Mouse (Mus musculus): ENCODE data around the gene Kctd2. TPM values are rescaled to one million over a fixed set of nuclear protein-coding genes. Genes with fewer than 3 reads are reported as not detected.

Gene Kctd2
- polyA plus RNA-seq, 1 experiment from 2014 or later: 28.8 TPM

Small RNA genes within 50 kb of the gene (microRNA-seq; reads per million reads assigned to microRNA genes)
- gene Mir3968: not detected

Other genes with a start within 250 kb of the Kctd2 start
- gene Tmem104, start 232.6 kb upstream of the Kctd2 start, polyA plus RNA-seq (2014; fragmentation: Nextera tagmentation; extraction: Ambion mirVana): 8.9 and 10.8 TPM in 2 replicates
- 19.1 and 19.9 TPM in 2 replicates for gene Nat9, start 232.3 kb upstream of the Kctd2 start, polyA plus RNA-seq (2014; fragmentation: Nextera tagmentation; extraction: Ambion mirVana)
- gene Grin2c, start 152.9 kb upstream of the Kctd2 start, polyA plus RNA-seq (2014; fragmentation: Nextera tagmentation; extraction: Ambion mirVana): 0.24 and 0.45 TPM in 2 replicates
- gene Fdxr, start 143.1 kb upstream of the Kctd2 start, polyA plus RNA-seq (2014; fragmentation: Nextera tagmentation; extraction: Ambion mirVana): 12.5 and 14.6 TPM in 2 replicates
- gene Fads6, start 122.5 kb upstream of the Kctd2 start, polyA plus RNA-seq (2014; fragmentation: Nextera tagmentation; extraction: Ambion mirVana): 1.4 and 1.9 TPM in 2 replicates
- 0.12 TPM in 1 of 2 replicates, not detected in the other for gene Otop2, start 113.0 kb upstream of the Kctd2 start, polyA plus RNA-seq (2014; fragmentation: Nextera tagmentation; extraction: Ambion mirVana)
- gene Ush1g, start 98.1 kb upstream of the Kctd2 start, polyA plus RNA-seq (2014; fragmentation: Nextera tagmentation; extraction: Ambion mirVana): 0.13 and 0.16 TPM in 2 replicates
- gene Otop3, start 85.4 kb upstream of the Kctd2 start, polyA plus RNA-seq (2014; fragmentation: Nextera tagmentation; extraction: Ambion mirVana): 1.8 and 2.6 TPM in 2 replicates
- 41.7 and 45.7 TPM in 2 replicates for gene Hid1, start 52.4 kb upstream of the Kctd2 start, polyA plus RNA-seq (2014; fragmentation: Nextera tagmentation; extraction: Ambion mirVana)
- gene Cdr2l, start 38.2 kb upstream of the Kctd2 start, polyA plus RNA-seq (2014; fragmentation: Nextera tagmentation; extraction: Ambion mirVana): 27.3 and 28.6 TPM in 2 replicates
- 207 and 211 TPM in 2 replicates for gene Mrpl58, start 16.4 kb upstream of the Kctd2 start, polyA plus RNA-seq (2014; fragmentation: Nextera tagmentation; extraction: Ambion mirVana)
- 928 and 1,005 TPM in 2 replicates for gene Atp5h, start 166 bp upstream of the Kctd2 start, polyA plus RNA-seq (2014; fragmentation: Nextera tagmentation; extraction: Ambion mirVana)
- gene Trim80, start 20.4 kb downstream of the Kctd2 start, polyA plus RNA-seq (2014; fragmentation: Nextera tagmentation; extraction: Ambion mirVana): not detected in 2 replicates
- 0.15 TPM in 2 replicates for gene Slc16a5, start 42.3 kb downstream of the Kctd2 start, polyA plus RNA-seq (2014; fragmentation: Nextera tagmentation; extraction: Ambion mirVana)
- gene Armc7, start 55.5 kb downstream of the Kctd2 start, polyA plus RNA-seq (2014; fragmentation: Nextera tagmentation; extraction: Ambion mirVana): 15.5 and 19.4 TPM in 2 replicates
- gene Nt5c, start 71.7 kb downstream of the Kctd2 start, polyA plus RNA-seq (2014; fragmentation: Nextera tagmentation; extraction: Ambion mirVana): 84.4 and 95.8 TPM in 2 replicates
- gene Jpt1, start 94.3 kb downstream of the Kctd2 start, polyA plus RNA-seq (2014; fragmentation: Nextera tagmentation; extraction: Ambion mirVana): 1,282 and 1,347 TPM in 2 replicates
- gene Sumo2, start 116.1 kb downstream of the Kctd2 start, polyA plus RNA-seq (2014; fragmentation: Nextera tagmentation; extraction: Ambion mirVana): 994 and 1,036 TPM in 2 replicates
- gene Nup85, start 144.3 kb downstream of the Kctd2 start, polyA plus RNA-seq (2014; fragmentation: Nextera tagmentation; extraction: Ambion mirVana): 98.2 and 98.9 TPM in 2 replicates
- gene Mrps7, start 183.8 kb downstream of the Kctd2 start, polyA plus RNA-seq (2014; fragmentation: Nextera tagmentation; extraction: Ambion mirVana): 76.5 and 79.0 TPM in 2 replicates
- 35.2 and 43.1 TPM in 2 replicates for gene Gga3, start 183.9 kb downstream of the Kctd2 start, polyA plus RNA-seq (2014; fragmentation: Nextera tagmentation; extraction: Ambion mirVana)
- 11.0 and 12.3 TPM in 2 replicates for gene Mif4gd, start 192.8 kb downstream of the Kctd2 start, polyA plus RNA-seq (2014; fragmentation: Nextera tagmentation; extraction: Ambion mirVana)
- 45.3 and 53.0 TPM in 2 replicates for gene Slc25a19, start 208.2 kb downstream of the Kctd2 start, polyA plus RNA-seq (2014; fragmentation: Nextera tagmentation; extraction: Ambion mirVana)

Data from neural tube, embryonic 14.5 days (tissue).